In genomic region chr11:72796296-72796687, GRCm38 (mm10) we compare ENCODE assay signal across 8 mouse cellular contexts. TPM values are rescaled to one million over a fixed set of nuclear protein-coding genes. Genes with fewer than 3 reads are reported as not detected.
A peak's percentile ranks its signal among the peaks of the same experiment; 100 is the strongest.
DNase-seq lines count a peak whose midpoint lies in the region; ATAC-seq and TF ChIP-seq lines count a peak whose summit lies in the region.

No protein-coding gene starts in this region.

- H3K9me3 ChIP-seq in lung, embryonic 16.5 days (ENCODE audit: control insufficient read depth, low read length): no peaks in the 10 kb centered on the region
- no peaks in the 10 kb centered on the region for H3K9me3 ChIP-seq in hindbrain, postnatal 0 days (ENCODE audit: low read length)
- no peaks in the 10 kb centered on the region for H3K9me3 ChIP-seq in midbrain, embryonic 13.5 days

- ATAC-seq in lung, embryonic 16.5 days (ENCODE audit: low read depth): peak; percentile 49
- ATAC-seq in hindbrain, postnatal 0 days: peak; percentile 61
- no peak; the same call in 1 of the 2 replicates for ATAC-seq in midbrain, embryonic 13.5 days

- under 1% methylated on average over 42 of the region's 42 CpGs for WGBS in cerebellum, adult 2 months
- under 1% methylated on average over 37 of the region's 42 CpGs for WGBS in lung, embryonic 16.5 days
- under 1% methylated on average over 42 of the region's 42 CpGs for WGBS in hindbrain, postnatal 0 days
- under 1% methylated on average over 38 of the region's 42 CpGs for WGBS in midbrain, embryonic 13.5 days

- no peaks in the 10 kb centered on the region for H3K27me3 ChIP-seq in cerebellum, adult 2 months (ENCODE audit: control insufficient read depth, insufficient read depth, low read length)
- H3K27me3 ChIP-seq in lung, embryonic 16.5 days (ENCODE audit: control insufficient read depth, insufficient read depth, low read depth, low read length): no peaks in the 10 kb centered on the region
- no peaks in the 10 kb centered on the region for H3K27me3 ChIP-seq in hindbrain, postnatal 0 days (ENCODE audit: insufficient read depth, low read length)
- no peaks in the 10 kb centered on the region for H3K27me3 ChIP-seq in midbrain, embryonic 13.5 days

- H3K9ac ChIP-seq in lung, embryonic 16.5 days (ENCODE audit: low read length): peak overlapping the region; percentile 87
- H3K9ac ChIP-seq in hindbrain, postnatal 0 days (replicated peaks; ENCODE audit: low read length): peak overlapping the region; percentile 92
- peak overlapping the region; percentile 93 for H3K9ac ChIP-seq in midbrain, embryonic 13.5 days (replicated peaks)

- no peak for TF ChIP-seq POLR2A in cerebellum, adult 2 months (IDR thresholded peaks at IDR 0.05; ENCODE audit: borderline replicate concordance, insufficient read depth, low read length)

- peak overlapping the region; percentile 56; the same call in 1 of the 2 replicates for H3K27ac ChIP-seq in cerebellum, adult 2 months (ENCODE audit: insufficient read depth, low read length)
- peak overlapping the region; percentile 32 for H3K27ac ChIP-seq in lung, embryonic 16.5 days (ENCODE audit: low read length)
- peak overlapping the region; percentile 96 for H3K27ac ChIP-seq in hindbrain, postnatal 0 days
- peak overlapping the region; percentile 77 for H3K27ac ChIP-seq in midbrain, embryonic 13.5 days

- peak overlapping the region; percentile 91 for H3K4me2 ChIP-seq in lung, embryonic 16.5 days (ENCODE audit: low read depth, low read length)
- H3K4me2 ChIP-seq in hindbrain, postnatal 0 days (ENCODE audit: low read depth, low read length): peak overlapping the region; percentile 88
- H3K4me2 ChIP-seq in midbrain, embryonic 13.5 days (replicated peaks): peak overlapping the region; percentile 97

- DNase-seq in cerebellum, adult 2 months: no peak
- no peak for DNase-seq in cerebellum, postnatal 36 days
- no peak for DNase-seq in lung, postnatal 10 days
- DNase-seq in hindbrain, postnatal 0 days (ENCODE audit: low spot score): no peak
- DNase-seq in retina, postnatal 1 day: no peak
- DNase-seq in adrenal gland, postnatal 25 days: no peak

- no peaks in the 10 kb centered on the region for H3K36me3 ChIP-seq in lung, embryonic 16.5 days (ENCODE audit: control insufficient read depth, insufficient read depth, low read length)
- H3K36me3 ChIP-seq in hindbrain, postnatal 0 days (ENCODE audit: insufficient read depth, low read length): no peaks in the 10 kb centered on the region
- H3K36me3 ChIP-seq in midbrain, embryonic 13.5 days: no peaks in the 10 kb centered on the region; the same call in 1 of the 2 replicates

- H3K4me1 ChIP-seq in cerebellum, adult 2 months (ENCODE audit: control insufficient read depth, insufficient read depth, low read length): no peaks in the 10 kb centered on the region
- H3K4me1 ChIP-seq in lung, embryonic 16.5 days (replicated peaks; ENCODE audit: control insufficient read depth, insufficient read depth, low read length): peaks cover 9% of the 10 kb centered on the region
- no peaks in the 10 kb centered on the region for H3K4me1 ChIP-seq in hindbrain, postnatal 0 days (ENCODE audit: insufficient read depth, low read length)
- peaks cover 33% of the 10 kb centered on the region for H3K4me1 ChIP-seq in midbrain, embryonic 13.5 days (replicated peaks)

- TF ChIP-seq CTCF in cerebellum, adult 2 months (IDR thresholded peaks at IDR 0.05; ENCODE audit: borderline replicate concordance, insufficient read depth, low read depth, low read length): no peak
- no peak for TF ChIP-seq CTCF in hindbrain, postnatal 0 days (IDR thresholded peaks at IDR 0.05; ENCODE audit: low read depth)

- peak overlapping the region; percentile 62 for H3K4me3 ChIP-seq in cerebellum, adult 2 months (replicated peaks; ENCODE audit: insufficient read depth, low read depth, low read length)
- peak overlapping the region; percentile 72 for H3K4me3 ChIP-seq in lung, embryonic 16.5 days (ENCODE audit: low read length)
- H3K4me3 ChIP-seq in hindbrain, postnatal 0 days (ENCODE audit: low read length): peak overlapping the region; percentile 92
- H3K4me3 ChIP-seq in midbrain, embryonic 13.5 days (replicated peaks): peak overlapping the region; percentile 100

RNA-seq across cellular contexts. Expression of gene Zzef1, which starts 0.3 kb away (rescaled TPM):
- 35.3 and 37.4 TPM in 2 replicates for polyA plus RNA-seq in cerebellum, adult 2 months (2012; rRNA removed)
- polyA plus RNA-seq in lung, embryonic 16.5 days (2015; fragmentation: Nextera tagmentation; extraction: Ambion mirVana): 9.0 and 9.6 TPM in 2 replicates
- 37.1 and 43.2 TPM in 2 replicates for total RNA-seq in hindbrain, postnatal 0 days (2014; rRNA removed)
- 9.4 and 10.5 TPM in 2 replicates for polyA plus RNA-seq in hindbrain, postnatal 0 days (2015; fragmentation: Nextera tagmentation; extraction: Ambion mirVana)
- polyA plus RNA-seq in midbrain, embryonic 13.5 days (2015; fragmentation: Nextera tagmentation; extraction: Ambion mirVana): 14.2 TPM in 2 replicates
- 37.4 and 44.1 TPM in 2 replicates for total RNA-seq in adrenal gland, postnatal 25 days (2021)

RNA-seq across cellular contexts. Expression of gene Cyb5d2, which starts 0.3 kb away (rescaled TPM):
- polyA plus RNA-seq in cerebellum, adult 2 months (2012; rRNA removed): 14.2 and 16.4 TPM in 2 replicates
- polyA plus RNA-seq in lung, embryonic 16.5 days (2015; fragmentation: Nextera tagmentation; extraction: Ambion mirVana): 6.6 and 7.4 TPM in 2 replicates
- total RNA-seq in hindbrain, postnatal 0 days (2014; rRNA removed): 10.9 and 11.8 TPM in 2 replicates
- 8.6 and 8.7 TPM in 2 replicates for polyA plus RNA-seq in hindbrain, postnatal 0 days (2015; fragmentation: Nextera tagmentation; extraction: Ambion mirVana)
- 7.0 and 7.7 TPM in 2 replicates for polyA plus RNA-seq in midbrain, embryonic 13.5 days (2015; fragmentation: Nextera tagmentation; extraction: Ambion mirVana)
- 21.1 and 23.0 TPM in 2 replicates for total RNA-seq in adrenal gland, postnatal 25 days (2021)

Comparison
In these comparisons a context has a peak if more than half of its experiments do, and no peak if none do; other contexts are left out.
1. H3K27ac ChIP-seq: peak in every context shown above with its lines; median percentile 96 in hindbrain, postnatal 0 days; 77 in midbrain, embryonic 13.5 days; 56 in cerebellum, adult 2 months; 32 in lung, embryonic 16.5 days.